Mouse (Mus musculus): ENCODE results near the gene Ctf2.
"Not testable (repeated sequence)": the region's sequence is repeated elsewhere in the genome, so short reads cannot be mapped to it uniquely, and the experiment has no call there.

The Ctf2 gene

GRCm38 (mm10) chr7:127732066-127732465, at the start of gene Ctf2:
Gene Ctf2, minus strand, starts transcription at chr7:127732166.
- DNase-seq (ENCODE audit: extremely low read depth, low read depth) = not testable (repeated sequence)

GRCm38 (mm10) chr7:127778350-127778749, 46.4 kb upstream of the Ctf2 start:
- no peak for DNase-seq (ENCODE audit: extremely low read depth, low read depth)

- DNase-seq (ENCODE audit: extremely low read depth, low read depth) = no peak
Measured at GRCm38 (mm10) chr7:127777474-127778266, 45.7 kb upstream of the Ctf2 start.

- peak; percentile 90 for DNase-seq (ENCODE audit: extremely low read depth, low read depth)
Measured at GRCm38 (mm10) chr7:127776878-127777473, 45.0 kb upstream of the Ctf2 start.

- DNase-seq (ENCODE audit: extremely low read depth, low read depth) = peak; percentile 59
Measured at GRCm38 (mm10) chr7:127776426-127776825, 44.5 kb upstream of the Ctf2 start, which contains the start of gene Setd1a. Gene Setd1a, plus strand, starts transcription at chr7:127776670.

GRCm38 (mm10) chr7:127775837-127776236, 43.9 kb upstream of the Ctf2 start:
- not testable (repeated sequence) for DNase-seq (ENCODE audit: extremely low read depth, low read depth)

GRCm38 (mm10) chr7:127773664-127774384, 41.9 kb upstream of the Ctf2 start:
- peak; percentile 79 for DNase-seq (ENCODE audit: extremely low read depth, low read depth)

- DNase-seq (ENCODE audit: extremely low read depth, low read depth) = no peak
Measured at GRCm38 (mm10) chr7:127772557-127772956, 40.6 kb upstream of the Ctf2 start.

GRCm38 (mm10) chr7:127772080-127772479, 40.1 kb upstream of the Ctf2 start:
- DNase-seq (ENCODE audit: extremely low read depth, low read depth) = no peak

- no peak for DNase-seq (ENCODE audit: extremely low read depth, low read depth)
Measured at GRCm38 (mm10) chr7:127771262-127771661, 39.3 kb upstream of the Ctf2 start.

GRCm38 (mm10) chr7:127770039-127770905, 38.3 kb upstream of the Ctf2 start:
- DNase-seq (ENCODE audit: extremely low read depth, low read depth) = peak; percentile 62

- DNase-seq (ENCODE audit: extremely low read depth, low read depth) = peak; percentile 74
Measured at GRCm38 (mm10) chr7:127769651-127770038, 37.7 kb upstream of the Ctf2 start, which contains the start of gene Orai3. Gene Orai3, plus strand, starts transcription at chr7:127769815.

- peak; percentile 94 for DNase-seq (ENCODE audit: extremely low read depth, low read depth)
Measured at GRCm38 (mm10) chr7:127768997-127769593, 37.1 kb upstream of the Ctf2 start.

GRCm38 (mm10) chr7:127768346-127768996, 36.5 kb upstream of the Ctf2 start:
- no peak for DNase-seq (ENCODE audit: extremely low read depth, low read depth)

- DNase-seq (ENCODE audit: extremely low read depth, low read depth) = no peak
Measured at GRCm38 (mm10) chr7:127767671-127768345, 35.8 kb upstream of the Ctf2 start.

GRCm38 (mm10) chr7:127766851-127767609, 35.1 kb upstream of the Ctf2 start:
- DNase-seq (ENCODE audit: extremely low read depth, low read depth) = peak; percentile 94

GRCm38 (mm10) chr7:127765756-127766155, 33.8 kb upstream of the Ctf2 start:
- DNase-seq (ENCODE audit: extremely low read depth, low read depth) = no peak

- DNase-seq (ENCODE audit: extremely low read depth, low read depth) = no peak
Measured at GRCm38 (mm10) chr7:127763642-127764041, 31.7 kb upstream of the Ctf2 start.

- DNase-seq (ENCODE audit: extremely low read depth, low read depth) = no peak
Measured at GRCm38 (mm10) chr7:127761026-127761425, 29.1 kb upstream of the Ctf2 start.
